Mouse (Mus musculus) forebrain, embryonic 16.5 days (tissue): ENCODE results near the gene Pcca. TPM values are rescaled to one million over a fixed set of nuclear protein-coding genes. Genes with fewer than 3 reads are reported as not detected.
A peak's percentile ranks its signal among the peaks of the same experiment; 100 is the strongest.

ENCODE experiments used
- ATAC-seq: fragments of 200-750 bp; cut with Nextera tagmentation; 2 replicates; pipeline ENCODE4 v1.8.0; 2017; ENCODE audit warnings: mild to moderate bottlenecking, moderate library complexity
- H3K27ac ChIP-seq: fragments of 300-500 bp; sonication (generic); 2 replicates; pipeline ENCODE4 v1.5.1; 2014; ENCODE audit warnings: low read length, control low read depth
- H3K27me3 ChIP-seq: fragments of 300-500 bp; sonication (generic); replicated peaks from 2 replicates; pipeline ENCODE4 v1.6.1; 2014; ENCODE audit warnings: low read length; ENCODE audit not compliant: control insufficient read depth, insufficient read depth
- H3K36me3 ChIP-seq: fragments of 300-500 bp; sonication (generic); 2 replicates; pipeline ENCODE4 v1.6.1; 2014; ENCODE audit not compliant: control insufficient read depth, insufficient read depth
- H3K4me1 ChIP-seq: fragments of 300-500 bp; sonication (generic); replicated peaks from 2 replicates; pipeline ENCODE4 v1.6.1; 2014; ENCODE audit warnings: low read length; ENCODE audit not compliant: control insufficient read depth, insufficient read depth
- H3K4me2 ChIP-seq: fragments of 300-500 bp; sonication (generic); 2 replicates; pipeline ENCODE4 v1.6.1; 2014; ENCODE audit warnings: mild to moderate bottlenecking, low read length, control low read depth
- H3K4me3 ChIP-seq: fragments of 300-500 bp; sonication (generic); replicated peaks from 2 replicates; pipeline ENCODE4 v1.5.1; 2014; ENCODE audit warnings: mild to moderate bottlenecking, low read length, control low read depth
- H3K9ac ChIP-seq: fragments of 300-500 bp; sonication (generic); replicated peaks from 2 replicates; pipeline ENCODE4 v1.6.1; 2014; ENCODE audit warnings: low read depth, low read length, control low read depth
- H3K9me3 ChIP-seq: fragments of 300-500 bp; sonication (generic); 2 replicates; pipeline ENCODE4 v1.6.1; 2016; ENCODE audit warnings: low read length; ENCODE audit not compliant: control insufficient read depth
- WGBS: fragments of 180-500 bp; shearing (Covaris S2); extraction: QIAGEN DNeasy Blood & Tissue Kit; methylation state at CpG from one replicate; pipeline ENCODE4 v1.1.7; 2014; 5-methylcytosine and 5-hydroxymethylcytosine counted together
- polyA plus RNA-seq: library from polyadenylated mRNA; unstranded; fragments of >200 nt; fragmentation: Nextera tagmentation; extraction: Ambion mirVana; gene quantifications from 2 replicates; pipeline ENCODE4 v1.2.1, GENCODE M21; 2015

Gene Pcca
- polyA plus RNA-seq, 1 experiment from 2014 or later = 22.8 TPM

DNA sequence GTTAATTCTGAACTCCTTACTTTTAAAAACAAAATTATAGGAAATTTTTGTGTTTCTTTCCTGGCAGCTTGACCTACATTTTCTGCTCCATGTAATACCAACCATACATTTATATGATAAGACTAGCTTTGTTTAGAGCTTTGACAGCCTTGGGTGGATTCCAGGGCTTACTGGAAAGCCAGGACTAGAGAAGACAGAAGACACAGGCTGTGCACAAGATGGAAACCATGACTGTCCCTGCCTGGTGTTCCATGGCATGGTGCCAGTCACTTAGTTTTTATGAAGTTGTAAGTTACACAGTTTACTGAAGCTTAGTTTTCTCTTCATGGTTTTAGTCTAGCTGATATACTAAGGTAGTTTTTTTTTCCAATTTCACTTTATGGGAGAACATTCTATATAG, 202.7 kb downstream of the Pcca start:
- H3K9me3 ChIP-seq = no peaks in the 10 kb centered on the region
- H3K4me3 ChIP-seq = no peak overlapping the region
- no peaks in the 10 kb centered on the region for H3K4me1 ChIP-seq
- ATAC-seq = no peak
- no peaks in the 10 kb centered on the region for H3K36me3 ChIP-seq
- no peak overlapping the region for H3K4me2 ChIP-seq
- H3K9ac ChIP-seq = no peak overlapping the region
- no peaks in the 10 kb centered on the region for H3K27me3 ChIP-seq
- H3K27ac ChIP-seq = no peak overlapping the region

DNA sequence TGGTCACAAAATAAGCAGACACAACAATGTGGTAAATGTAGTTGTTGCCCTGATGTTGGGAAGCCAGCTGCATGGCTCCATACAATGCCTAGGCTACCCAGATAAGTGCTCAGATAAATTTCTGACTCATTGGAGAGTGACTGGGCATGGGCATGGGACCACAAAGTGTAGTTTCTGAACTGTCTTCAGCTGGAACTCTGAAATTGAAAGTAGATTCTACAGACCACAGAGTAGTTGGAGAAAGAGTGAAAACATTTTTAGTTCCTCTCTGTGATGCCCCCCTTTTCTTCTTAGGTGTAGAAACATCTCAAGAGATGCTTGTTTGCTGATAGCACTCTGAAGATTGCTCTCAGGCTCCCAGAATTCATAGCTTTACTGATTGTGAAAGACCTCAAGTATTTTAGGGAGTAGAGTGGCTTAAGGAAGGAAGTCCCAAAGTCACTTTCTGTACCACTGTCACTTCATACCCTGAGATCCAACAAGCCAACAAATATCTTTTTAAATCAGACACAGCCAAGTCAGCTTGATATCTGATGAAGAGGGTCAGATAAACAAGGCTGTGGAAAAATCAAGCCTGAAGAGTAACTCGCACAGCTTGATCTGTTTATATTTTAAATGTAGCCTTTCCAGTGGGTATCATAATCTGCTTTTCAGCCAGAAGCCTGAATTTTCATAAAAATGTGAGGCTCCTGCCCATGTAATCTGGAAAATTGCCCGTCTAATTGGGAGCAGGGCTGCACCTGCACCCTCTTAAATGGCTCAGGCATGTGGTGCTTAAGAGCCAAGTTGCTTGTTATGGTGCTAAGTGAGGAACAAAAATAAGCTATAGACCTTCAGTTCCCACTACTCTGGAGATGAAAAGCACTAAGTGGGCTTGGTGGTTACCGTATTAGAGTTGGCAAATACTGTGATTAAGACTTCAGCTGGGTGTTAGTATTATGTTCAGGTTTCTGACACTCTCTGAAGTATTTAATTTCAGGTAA, 214.0 kb downstream of the Pcca start:
- H3K36me3 ChIP-seq = no peaks in the 10 kb centered on the region
- H3K9ac ChIP-seq = no peak overlapping the region
- no peaks in the 10 kb centered on the region for H3K27me3 ChIP-seq
- no peak overlapping the region for H3K27ac ChIP-seq
- 38% methylated on average over 3 of the region's 3 CpGs for WGBS
- H3K9me3 ChIP-seq = no peaks in the 10 kb centered on the region
- no peak overlapping the region for H3K4me3 ChIP-seq
- no peak overlapping the region for H3K4me2 ChIP-seq
- no peak for ATAC-seq
- 0 out of 2 replicates have a peak, but pooled peaks cover 3% of the 10 kb centered on the region for H3K4me1 ChIP-seq

DNA sequence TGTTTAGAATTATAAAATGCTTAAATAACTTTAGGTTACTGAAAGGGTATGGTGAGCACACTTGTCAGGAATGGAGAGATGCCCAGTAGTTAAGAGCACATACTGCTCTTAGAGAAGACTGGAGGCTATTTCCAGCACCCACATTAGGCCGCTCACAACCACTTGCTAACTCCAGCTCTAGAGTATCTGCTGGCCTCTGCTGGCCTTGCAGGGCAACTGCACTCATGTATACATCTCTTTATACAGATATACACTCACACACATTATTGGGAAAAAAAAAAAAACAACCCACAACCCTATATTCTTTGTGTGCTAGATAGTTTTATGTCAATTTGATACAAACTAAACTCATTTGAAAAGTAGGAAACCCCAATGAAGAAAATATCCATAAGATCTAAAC, 217.4 kb downstream of the Pcca start:
- Histone ChIP-seq H3K9ac (no peak overlapping the region), H3K27ac (no peak overlapping the region), H3K4me1 (0 out of 2 replicates have a peak, but pooled peaks cover 3% of the 10 kb centered on the region), H3K9me3 (no peaks in the 10 kb centered on the region), H3K4me2 (no peak overlapping the region), H3K36me3 (no peaks in the 10 kb centered on the region), H3K27me3 (no peaks in the 10 kb centered on the region), H3K4me3 (no peak overlapping the region)
- WGBS = 96% methylated on average over 1 of the region's 1 CpGs
- no peak for ATAC-seq

DNA sequence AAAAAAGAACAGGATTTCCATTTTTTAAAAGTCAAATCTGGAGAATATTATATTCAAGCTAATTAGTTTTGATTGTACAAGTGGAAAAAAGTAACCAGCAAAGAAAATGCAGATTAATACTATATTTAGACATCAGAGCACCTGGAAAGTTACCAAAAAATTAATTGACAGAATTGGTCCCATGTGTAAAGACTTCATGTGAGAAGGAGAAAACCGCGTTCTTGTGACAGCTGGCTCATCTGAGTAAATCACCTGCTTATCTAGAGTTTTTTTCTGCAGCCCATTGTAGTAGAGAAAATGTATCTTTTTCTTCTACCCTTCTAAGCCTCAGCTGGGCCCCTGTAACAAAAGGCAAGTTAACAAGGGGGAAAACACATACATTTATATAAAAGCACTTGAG, 219.2 kb downstream of the Pcca start:
- H3K27ac ChIP-seq = no peak overlapping the region
- no peaks in the 10 kb centered on the region for H3K27me3 ChIP-seq
- ATAC-seq = no peak
- H3K4me1 ChIP-seq = 0 out of 2 replicates have a peak, but pooled peaks cover 3% of the 10 kb centered on the region
- H3K36me3 ChIP-seq = no peaks in the 10 kb centered on the region
- WGBS = 23% methylated on average over 2 of the region's 2 CpGs
- no peaks in the 10 kb centered on the region for H3K9me3 ChIP-seq
- H3K4me3 ChIP-seq = no peak overlapping the region
- no peak overlapping the region for H3K4me2 ChIP-seq
- H3K9ac ChIP-seq = no peak overlapping the region

DNA sequence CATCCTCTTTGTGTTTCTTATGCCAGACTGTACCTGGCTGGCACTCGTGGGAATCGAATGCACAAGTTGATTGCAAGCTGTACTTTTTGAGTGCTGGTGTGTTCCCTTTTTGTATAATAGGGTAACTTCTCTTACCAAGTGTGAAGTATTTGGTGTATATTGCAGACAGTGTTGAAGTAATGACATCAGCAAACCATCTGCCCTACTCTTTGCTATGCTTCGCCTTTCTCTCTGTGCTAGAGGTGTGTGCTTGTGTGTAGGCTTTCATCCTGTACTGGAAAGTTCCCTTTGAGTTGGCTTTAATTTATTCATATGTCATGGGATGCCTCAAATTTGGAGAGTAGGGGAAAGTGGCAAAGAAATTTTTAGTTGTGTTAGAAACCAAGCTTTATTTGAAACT, 220.2 kb downstream of the Pcca start:
- Histone ChIP-seq H3K9ac (no peak overlapping the region), H3K9me3 (no peaks in the 10 kb centered on the region), H3K27me3 (no peaks in the 10 kb centered on the region), H3K36me3 (no peaks in the 10 kb centered on the region), H3K4me1 (no peaks in the 10 kb centered on the region), H3K4me2 (no peak overlapping the region), H3K27ac (no peak overlapping the region), H3K4me3 (no peak overlapping the region)
- ATAC-seq = no peak
- WGBS = 82% methylated on average over 3 of the region's 3 CpGs

DNA sequence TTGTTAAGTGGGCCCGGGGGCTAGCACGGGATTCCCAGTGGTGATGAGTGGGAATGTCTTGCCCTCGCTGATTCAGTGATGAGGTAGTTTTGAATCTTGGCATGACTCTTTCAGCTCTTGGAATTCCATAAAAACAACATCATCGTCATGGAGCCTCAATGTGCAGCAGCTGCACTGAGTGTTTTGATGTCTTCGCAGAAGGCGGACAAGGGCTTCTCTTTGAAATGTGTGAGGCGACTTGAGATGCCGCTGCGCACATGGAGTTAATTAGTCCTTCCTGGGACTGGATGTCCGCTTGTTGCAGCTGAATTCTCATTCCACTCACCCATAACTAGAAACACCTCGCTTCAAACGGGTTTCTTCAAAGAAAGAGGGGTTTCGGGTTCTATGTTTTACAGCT, 221.4 kb downstream of the Pcca start:
- Histone ChIP-seq H3K36me3 (no peaks in the 10 kb centered on the region), H3K27me3 (no peaks in the 10 kb centered on the region), H3K4me2 (no peak overlapping the region), H3K9ac (no peak overlapping the region), H3K4me1 (0 out of 2 replicates have a peak, but pooled peaks cover 2% of the 10 kb centered on the region), H3K27ac (no peak overlapping the region), H3K4me3 (no peak overlapping the region), H3K9me3 (no peaks in the 10 kb centered on the region)
- WGBS = 42% methylated on average over 13 of the region's 13 CpGs
- no peak for ATAC-seq

DNA sequence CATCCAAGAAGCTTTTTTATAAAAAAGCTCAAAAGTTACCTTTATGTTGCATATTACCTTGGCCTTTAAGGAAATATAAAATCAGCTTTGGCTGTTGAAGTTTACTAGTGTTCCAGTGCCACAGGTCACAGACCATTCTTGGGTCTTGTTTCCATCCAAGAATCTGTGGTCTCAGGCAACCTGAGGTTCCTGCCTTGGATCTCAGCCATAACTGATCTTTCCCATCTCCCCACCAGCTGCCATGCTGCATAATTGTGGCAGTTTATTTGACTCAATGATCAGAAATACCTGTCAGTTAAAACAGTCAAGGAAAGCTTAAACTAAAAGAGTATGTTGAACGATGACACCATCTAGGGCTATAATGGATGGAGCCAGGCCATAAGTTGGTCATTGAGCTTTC, 222.5 kb downstream of the Pcca start:
- Histone ChIP-seq H3K27ac (no peak overlapping the region), H3K4me3 (no peak overlapping the region), H3K4me1 (0 out of 2 replicates have a peak, but pooled peaks cover 2% of the 10 kb centered on the region), H3K9me3 (no peaks in the 10 kb centered on the region), H3K27me3 (no peaks in the 10 kb centered on the region), H3K9ac (no peak overlapping the region), H3K36me3 (no peaks in the 10 kb centered on the region), H3K4me2 (no peak overlapping the region)
- no peak for ATAC-seq
- 100% methylated on average over 1 of the region's 1 CpGs for WGBS

DNA sequence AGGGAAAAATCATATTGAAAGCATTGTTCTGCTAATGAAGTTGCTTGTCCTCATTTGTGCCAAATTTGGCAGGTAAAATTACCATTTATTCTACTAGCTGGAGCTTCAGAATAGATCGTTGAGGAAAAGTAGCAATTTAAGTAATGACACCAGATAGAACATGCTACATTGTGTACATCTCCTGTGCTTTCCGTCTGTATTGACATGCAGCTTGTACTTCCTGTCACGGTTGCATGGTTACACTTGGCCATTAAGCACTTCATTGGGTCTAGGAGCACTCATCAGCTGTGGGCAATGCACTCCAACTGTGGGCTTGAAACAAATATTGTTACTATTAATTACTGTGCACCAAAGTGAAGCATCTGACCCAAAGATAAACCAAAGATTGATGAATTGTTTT, 225.8 kb downstream of the Pcca start:
- Histone ChIP-seq H3K4me1 (peaks cover 6% of the 10 kb centered on the region; the same call in 1 of the 2 replicates), H3K27ac (no peak overlapping the region), H3K4me2 (no peak overlapping the region), H3K9ac (no peak overlapping the region), H3K4me3 (no peak overlapping the region), H3K27me3 (no peaks in the 10 kb centered on the region), H3K9me3 (no peaks in the 10 kb centered on the region), H3K36me3 (no peaks in the 10 kb centered on the region)
- ATAC-seq = 0 out of 2 replicates have a peak, but pooled peaks have one; percentile 54
- 17% methylated on average over 3 of the region's 3 CpGs for WGBS

DNA sequence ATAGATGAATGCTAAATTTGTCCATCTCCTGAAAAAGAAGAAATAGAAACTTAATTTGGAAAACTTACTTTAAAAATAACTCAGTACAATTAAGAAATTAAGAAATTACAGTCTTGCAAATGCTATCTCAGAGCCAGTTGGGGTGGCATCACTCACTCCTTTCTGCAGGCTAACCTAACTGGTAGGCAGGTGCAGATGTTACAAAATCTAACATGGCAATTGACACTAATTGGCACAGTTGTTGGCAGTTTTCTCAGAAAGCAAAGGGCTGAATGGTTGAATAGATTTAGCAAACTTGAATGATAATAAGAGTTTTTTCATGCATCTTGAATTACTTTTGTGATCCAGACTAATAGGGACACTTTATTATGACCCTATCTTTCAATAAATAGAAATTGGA, 226.7 kb downstream of the Pcca start:
- Histone ChIP-seq H3K9ac (no peak overlapping the region), H3K4me1 (peaks cover 6% of the 10 kb centered on the region; the same call in 1 of the 2 replicates), H3K4me3 (no peak overlapping the region), H3K27ac (no peak overlapping the region), H3K9me3 (no peaks in the 10 kb centered on the region), H3K4me2 (no peak overlapping the region), H3K36me3 (no peaks in the 10 kb centered on the region), H3K27me3 (no peaks in the 10 kb centered on the region)
- ATAC-seq = no peak
